Mouse (Mus musculus) forebrain, postnatal 0 days (tissue): ENCODE results near the gene Mga. TPM values are rescaled to one million over a fixed set of nuclear protein-coding genes. Genes with fewer than 3 reads are reported as not detected.
A peak's percentile ranks its signal among the peaks of the same experiment; 100 is the strongest.

Experiments used
- ATAC-seq: fragments of 200-750 bp; cut with Nextera tagmentation; 2 replicates; pipeline ENCODE4 v1.8.0; 2017; ENCODE audit warnings: mild to moderate bottlenecking, moderate library complexity
- DNase-seq: peaks from one replicate; pipeline ENCODE4 v3.0.0-alpha.2; 2015
- H3K27ac ChIP-seq: fragments of 300-500 bp; sonication (generic); 2 replicates; pipeline ENCODE4 v1.5.1; 2014; ENCODE audit warnings: low read depth, mild to moderate bottlenecking, antibody characterized with exemption, low read length, moderate library complexity, mixed read lengths
- H3K27me3 ChIP-seq: fragments of 300-500 bp; sonication (generic); 2 replicates; pipeline ENCODE4 v1.6.1; 2014; ENCODE audit warnings: mild to moderate bottlenecking, low read length, mixed read lengths; ENCODE audit not compliant: insufficient read depth
- H3K36me3 ChIP-seq: fragments of 300-500 bp; sonication (generic); 2 replicates; pipeline ENCODE4 v1.6.1; 2014; ENCODE audit warnings: mild to moderate bottlenecking, moderate library complexity; ENCODE audit not compliant: insufficient read depth
- H3K4me1 ChIP-seq: fragments of 300-500 bp; sonication (generic); 2 replicates; pipeline ENCODE4 v1.6.1; 2014; ENCODE audit warnings: antibody characterized with exemption; ENCODE audit not compliant: insufficient read depth
- H3K4me2 ChIP-seq: fragments of 300-500 bp; sonication (generic); 2 replicates; pipeline ENCODE4 v1.6.1; 2014; ENCODE audit warnings: low read depth, mild to moderate bottlenecking, moderate library complexity
- H3K4me3 ChIP-seq: fragments of 300-500 bp; sonication (generic); 2 replicates; pipeline ENCODE4 v1.5.1; 2014; ENCODE audit warnings: low read depth, low read length, mixed read lengths
- H3K9ac ChIP-seq: fragments of 300-500 bp; sonication (generic); 2 replicates; pipeline ENCODE4 v1.6.1; 2014; ENCODE audit warnings: mild to moderate bottlenecking
- H3K9me3 ChIP-seq: fragments of 300-500 bp; sonication (generic); 2 replicates; pipeline ENCODE4 v1.6.1; 2016; ENCODE audit warnings: low read length
- CTCF ChIP-seq: sonication (generic); IDR thresholded peaks from 2 replicates; pipeline ENCODE4 v1.5.1; 2016; ENCODE audit warnings: antibody characterized with exemption, control low read depth, low read depth
- WGBS: fragments of 180-500 bp; shearing (Covaris S2); extraction: QIAGEN DNeasy Blood & Tissue Kit; methylation state at CpG from one replicate; pipeline ENCODE4 v1.1.7; 2014; 5-methylcytosine and 5-hydroxymethylcytosine counted together
- polyA plus RNA-seq: library from polyadenylated mRNA; unstranded; fragments of >200 nt; fragmentation: Nextera tagmentation; extraction: Ambion mirVana; gene quantifications from 2 replicates; pipeline ENCODE4 v1.2.1, GENCODE M21; 2015
- total RNA-seq: library from RNA; depleted of rRNA; stranded (reverse); fragments of >200 nt; gene quantifications from 2 replicates; pipeline ENCODE4 v1.2.3, GENCODE M21; 2014; rRNA removed

Mga gene
- total RNA-seq (42.2 and 69.7 TPM in 2 replicates), polyA plus RNA-seq (6.9 and 11.4 TPM in 2 replicates)

- no peak for TF ChIP-seq CTCF
- 1% methylated on average over 58 of the region's 58 CpGs for WGBS
- peak within 1 kb of the TSS; percentile 89 for H3K27ac ChIP-seq
These were observed at the start of gene Mga for GRCm38 (mm10) chr2:119897090-119897732. Gene Mga (plus strand): TSS chr2:119897228.

GRCm38 (mm10) chr2:119853811-119854210, 43.2 kb upstream of the Mga start:
- 88% methylated on average over 4 of the region's 4 CpGs for WGBS
- no peaks in the 10 kb centered on the region for H3K36me3 ChIP-seq
- no peak overlapping the region for H3K27ac ChIP-seq
- TF ChIP-seq CTCF = no peak
- H3K27me3 ChIP-seq = no peaks in the 10 kb centered on the region
- no peak overlapping the region for H3K4me2 ChIP-seq
- no peak for DNase-seq
- no peak overlapping the region for H3K4me3 ChIP-seq
- no peak for ATAC-seq
- H3K9ac ChIP-seq = no peak overlapping the region
- H3K9me3 ChIP-seq = no peaks in the 10 kb centered on the region
- H3K4me1 ChIP-seq = no peaks in the 10 kb centered on the region

More at GRCm38 (mm10) chr2:119897090-119897732, at the start of gene Mga:
- ATAC-seq (peak; percentile 98), DNase-seq (peak; percentile 99)
- Histone ChIP-seq H3K27me3 (no peaks in the 10 kb centered on the region), H3K4me1 (peaks cover 7% of the 10 kb centered on the region; the same call in 1 of the 2 replicates), H3K4me2 (peak within 1 kb of the TSS; percentile 55), H3K9ac (peak within 1 kb of the TSS; percentile 60), H3K36me3 (no peaks in the 10 kb centered on the region), H3K4me3 (peak within 1 kb of the TSS; percentile 47), H3K9me3 (no peaks in the 10 kb centered on the region)

- ATAC-seq (no peak), DNase-seq (no peak)
- H3K27ac ChIP-seq = no peak overlapping the region
- no peak for TF ChIP-seq CTCF
- no peaks in the 10 kb centered on the region for H3K9me3 ChIP-seq
- no peaks in the 10 kb centered on the region for H3K4me1 ChIP-seq
- H3K4me2 ChIP-seq = no peak overlapping the region
- no peaks in the 10 kb centered on the region for H3K36me3 ChIP-seq
- no peak overlapping the region for H3K9ac ChIP-seq
- H3K27me3 ChIP-seq = no peaks in the 10 kb centered on the region
- no peak overlapping the region for H3K4me3 ChIP-seq
- 70% methylated on average over 6 of the region's 6 CpGs for WGBS
These were observed 41.6 kb upstream of the Mga start for GRCm38 (mm10) chr2:119855310-119855850.

- ATAC-seq = no peak
- Histone ChIP-seq H3K4me2 (no peak overlapping the region), H3K4me1 (no peaks in the 10 kb centered on the region), H3K27me3 (no peaks in the 10 kb centered on the region), H3K4me3 (no peak overlapping the region), H3K9me3 (no peaks in the 10 kb centered on the region), H3K9ac (no peak overlapping the region), H3K27ac (no peak overlapping the region), H3K36me3 (no peaks in the 10 kb centered on the region)
- no peak for TF ChIP-seq CTCF
- 84% methylated on average over 2 of the region's 2 CpGs for WGBS
- DNase-seq = no peak
These were observed 39.7 kb upstream of the Mga start for GRCm38 (mm10) chr2:119857341-119857740.

- no peak for DNase-seq
- TF ChIP-seq CTCF = no peak
- no peak overlapping the region for H3K27ac ChIP-seq
- ATAC-seq = no peak
- no peak overlapping the region for H3K9ac ChIP-seq
- no peaks in the 10 kb centered on the region for H3K9me3 ChIP-seq
- WGBS = 70% methylated on average over 4 of the region's 4 CpGs
- H3K27me3 ChIP-seq = no peaks in the 10 kb centered on the region
- no peak overlapping the region for H3K4me3 ChIP-seq
- H3K4me2 ChIP-seq = no peak overlapping the region
- no peaks in the 10 kb centered on the region for H3K36me3 ChIP-seq
- no peaks in the 10 kb centered on the region for H3K4me1 ChIP-seq
These were observed 32.5 kb upstream of the Mga start for GRCm38 (mm10) chr2:119864484-119864883.

GRCm38 (mm10) chr2:119872371-119873104, 24.5 kb upstream of the Mga start:
- no peaks in the 10 kb centered on the region for H3K36me3 ChIP-seq
- no peaks in the 10 kb centered on the region for H3K9me3 ChIP-seq
- H3K27me3 ChIP-seq = no peaks in the 10 kb centered on the region; the same call in 1 of the 2 replicates
- ATAC-seq = peak; percentile 86
- peak overlapping the region; percentile 95 for H3K4me2 ChIP-seq
- WGBS = 2% methylated on average over 73 of the region's 73 CpGs
- peak overlapping the region; percentile 74 for H3K9ac ChIP-seq
- DNase-seq = peak; percentile 83
- peak overlapping the region; percentile 93 for H3K27ac ChIP-seq
- H3K4me1 ChIP-seq = peaks cover 10% of the 10 kb centered on the region; the same call in 1 of the 2 replicates
- TF ChIP-seq CTCF = peak; percentile 29; the same call in 1 of the 2 replicates
- H3K4me3 ChIP-seq = peak overlapping the region; percentile 53

- Histone ChIP-seq H3K27ac (peak overlapping the region; percentile 93), H3K27me3 (no peaks in the 10 kb centered on the region; the same call in 1 of the 2 replicates), H3K4me1 (peaks cover 10% of the 10 kb centered on the region; the same call in 1 of the 2 replicates), H3K9me3 (no peaks in the 10 kb centered on the region), H3K9ac (peak overlapping the region; percentile 74), H3K4me3 (peak overlapping the region; percentile 53), H3K36me3 (no peaks in the 10 kb centered on the region), H3K4me2 (peak overlapping the region; percentile 95)
- no peak for TF ChIP-seq CTCF
- peak; percentile 96 for ATAC-seq
- 0% methylated on average over 39 of the region's 39 CpGs for WGBS
- peak; percentile 98 for DNase-seq
These were observed 23.9 kb upstream of the Mga start for GRCm38 (mm10) chr2:119873105-119873464.
